Mouse (Mus musculus) hindbrain, embryonic 16.5 days (tissue): Measurements from ENCODE around the gene Slc17a7. TPM values are rescaled to one million over a fixed set of nuclear protein-coding genes. Genes with fewer than 3 reads are reported as not detected.
A peak's percentile ranks its signal among the peaks of the same experiment; 100 is the strongest.
"Not testable (repeated sequence)": the region's sequence is repeated elsewhere in the genome, so short reads cannot be mapped to it uniquely, and the experiment has no call there.

Experiments
- ATAC-seq: fragments of 200-750 bp; cut with Nextera tagmentation; 2 replicates; pipeline ENCODE4 v1.8.0; 2017; ENCODE audit warnings: moderate TSS enrichment, moderate library complexity
- H3K27ac ChIP-seq: fragments of 300-500 bp; sonication (generic); 2 replicates; pipeline ENCODE4 v1.5.1; 2014; ENCODE audit warnings: low read depth, mild to moderate bottlenecking, control low read depth, low read length, moderate library complexity
- H3K27me3 ChIP-seq: fragments of 300-500 bp; sonication (generic); replicated peaks from 2 replicates; pipeline ENCODE4 v1.6.1; 2014; ENCODE audit warnings: low read length; ENCODE audit not compliant: control insufficient read depth, insufficient read depth
- H3K36me3 ChIP-seq: fragments of 300-500 bp; sonication (generic); 2 replicates; pipeline ENCODE4 v1.6.1; 2014; ENCODE audit warnings: mild to moderate bottlenecking, low read length, moderate library complexity, mixed read lengths; ENCODE audit not compliant: control insufficient read depth, insufficient read depth
- H3K4me1 ChIP-seq: fragments of 300-500 bp; sonication (generic); 2 replicates; pipeline ENCODE4 v1.6.1; 2014; ENCODE audit warnings: low read depth, low read length; ENCODE audit not compliant: control insufficient read depth, insufficient read depth
- H3K4me2 ChIP-seq: fragments of 300-500 bp; sonication (generic); 2 replicates; pipeline ENCODE4 v1.6.1; 2014; ENCODE audit warnings: mild to moderate bottlenecking, low read length, control low read depth, moderate library complexity
- H3K4me3 ChIP-seq: fragments of 300-500 bp; sonication (generic); 2 replicates; pipeline ENCODE4 v1.5.1; 2014; ENCODE audit warnings: mild to moderate bottlenecking, low read length, control low read depth, moderate library complexity
- H3K9ac ChIP-seq: fragments of 300-500 bp; sonication (generic); 2 replicates; pipeline ENCODE4 v1.6.1; 2014; ENCODE audit warnings: low read depth, mild to moderate bottlenecking, control low read depth, low read length, moderate library complexity
- H3K9me3 ChIP-seq: fragments of 300-500 bp; sonication (generic); 2 replicates; pipeline ENCODE4 v1.6.1; 2014; ENCODE audit warnings: mild to moderate bottlenecking, low read length, moderate library complexity; ENCODE audit not compliant: control insufficient read depth
- WGBS: fragments of 180-500 bp; shearing (Covaris S2); extraction: QIAGEN DNeasy Blood & Tissue Kit; methylation state at CpG from one replicate; pipeline ENCODE4 v1.1.7; 2014; 5-methylcytosine and 5-hydroxymethylcytosine counted together
- polyA plus RNA-seq: library from polyadenylated mRNA; unstranded; fragments of >200 nt; fragmentation: Nextera tagmentation; extraction: Ambion mirVana; gene quantifications from 2 replicates; pipeline ENCODE4 v1.2.1, GENCODE M21; 2015

Slc17a7 gene
- polyA plus RNA-seq, 1 experiment from 2014 or later = 1.1 TPM

GRCm38 (mm10) chr7:45150321-45150720 lies 13.4 kb upstream of the Slc17a7 start:
- Histone ChIP-seq H3K27ac (no peak overlapping the region), H3K4me2 (no peak overlapping the region), H3K9me3 (no peaks in the 10 kb centered on the region), H3K9ac (no peak overlapping the region), H3K4me1 (peaks cover 9% of the 10 kb centered on the region), H3K4me3 (no peak overlapping the region), H3K36me3 (no peaks in the 10 kb centered on the region), H3K27me3 (no peaks in the 10 kb centered on the region)
- 70% methylated on average over 4 of the region's 4 CpGs for WGBS
- ATAC-seq = no peak

GRCm38 (mm10) chr7:45151303-45151702 lies 12.4 kb upstream of the Slc17a7 start:
- ATAC-seq = no peak
- no peak overlapping the region for H3K4me3 ChIP-seq
- WGBS = 57% methylated on average over 11 of the region's 11 CpGs
- no peak overlapping the region for H3K27ac ChIP-seq
- H3K4me1 ChIP-seq = peaks cover 9% of the 10 kb centered on the region
- H3K9me3 ChIP-seq = no peaks in the 10 kb centered on the region
- H3K9ac ChIP-seq = no peak overlapping the region
- H3K4me2 ChIP-seq = no peak overlapping the region
- no peaks in the 10 kb centered on the region for H3K27me3 ChIP-seq
- no peaks in the 10 kb centered on the region for H3K36me3 ChIP-seq

DNA sequence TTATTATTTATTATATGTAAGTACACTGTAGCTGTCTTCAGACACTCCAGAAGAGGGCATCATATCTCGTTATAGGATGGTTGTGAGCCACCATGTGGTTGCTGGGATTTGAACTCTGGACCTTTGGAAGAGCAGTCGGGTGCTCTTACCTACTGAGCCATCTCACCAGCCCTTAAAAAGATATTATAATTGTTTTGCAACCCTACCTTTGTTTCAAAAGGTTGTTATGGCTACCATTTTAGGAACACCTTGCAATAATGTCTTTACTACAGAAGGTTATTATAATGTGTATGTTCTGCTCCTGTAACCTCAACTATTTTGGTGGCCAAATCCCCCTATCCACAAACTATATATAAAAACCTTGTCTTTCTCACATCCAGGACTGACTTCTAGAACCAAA lies 10.7 kb upstream of the Slc17a7 start:
- 94% methylated on average over 2 of the region's 2 CpGs for WGBS
- not testable (repeated sequence) for H3K4me1 ChIP-seq, H3K27ac ChIP-seq, H3K4me3 ChIP-seq, ATAC-seq, H3K4me2 ChIP-seq, H3K27me3 ChIP-seq, H3K36me3 ChIP-seq, H3K9me3 ChIP-seq, H3K9ac ChIP-seq

DNA sequence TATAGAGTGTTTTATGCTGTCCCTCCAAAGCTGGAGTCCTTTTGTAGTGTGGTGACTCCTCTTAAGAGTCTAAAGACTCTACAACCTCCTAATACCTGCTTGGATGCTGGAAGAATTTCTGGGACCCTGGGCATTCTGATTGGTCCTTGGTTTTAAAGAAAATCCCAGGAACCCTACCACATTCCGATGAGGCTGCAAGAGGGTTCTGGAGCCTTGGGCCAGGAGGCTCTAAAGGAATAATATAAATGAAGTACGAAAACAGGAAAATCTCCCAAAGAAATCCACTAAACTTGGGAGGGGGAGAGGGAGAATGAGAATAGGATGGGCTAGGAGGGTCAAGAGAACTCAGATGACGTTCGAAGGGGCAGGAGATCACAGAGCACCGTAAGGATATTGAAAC lies 10.2 kb upstream of the Slc17a7 start:
- 4% methylated on average over 5 of the region's 5 CpGs for WGBS
- H3K9ac ChIP-seq = peak overlapping the region; percentile 81
- peak overlapping the region; percentile 84 for H3K4me2 ChIP-seq
- 0 out of 2 replicates have a peak, but pooled peaks cover 4% of the 10 kb centered on the region for H3K36me3 ChIP-seq
- H3K4me3 ChIP-seq = peak overlapping the region; percentile 69
- no peaks in the 10 kb centered on the region for H3K27me3 ChIP-seq
- ATAC-seq = no peak
- H3K27ac ChIP-seq = peak overlapping the region; percentile 96
- H3K4me1 ChIP-seq = peaks cover 9% of the 10 kb centered on the region
- no peaks in the 10 kb centered on the region for H3K9me3 ChIP-seq

DNA sequence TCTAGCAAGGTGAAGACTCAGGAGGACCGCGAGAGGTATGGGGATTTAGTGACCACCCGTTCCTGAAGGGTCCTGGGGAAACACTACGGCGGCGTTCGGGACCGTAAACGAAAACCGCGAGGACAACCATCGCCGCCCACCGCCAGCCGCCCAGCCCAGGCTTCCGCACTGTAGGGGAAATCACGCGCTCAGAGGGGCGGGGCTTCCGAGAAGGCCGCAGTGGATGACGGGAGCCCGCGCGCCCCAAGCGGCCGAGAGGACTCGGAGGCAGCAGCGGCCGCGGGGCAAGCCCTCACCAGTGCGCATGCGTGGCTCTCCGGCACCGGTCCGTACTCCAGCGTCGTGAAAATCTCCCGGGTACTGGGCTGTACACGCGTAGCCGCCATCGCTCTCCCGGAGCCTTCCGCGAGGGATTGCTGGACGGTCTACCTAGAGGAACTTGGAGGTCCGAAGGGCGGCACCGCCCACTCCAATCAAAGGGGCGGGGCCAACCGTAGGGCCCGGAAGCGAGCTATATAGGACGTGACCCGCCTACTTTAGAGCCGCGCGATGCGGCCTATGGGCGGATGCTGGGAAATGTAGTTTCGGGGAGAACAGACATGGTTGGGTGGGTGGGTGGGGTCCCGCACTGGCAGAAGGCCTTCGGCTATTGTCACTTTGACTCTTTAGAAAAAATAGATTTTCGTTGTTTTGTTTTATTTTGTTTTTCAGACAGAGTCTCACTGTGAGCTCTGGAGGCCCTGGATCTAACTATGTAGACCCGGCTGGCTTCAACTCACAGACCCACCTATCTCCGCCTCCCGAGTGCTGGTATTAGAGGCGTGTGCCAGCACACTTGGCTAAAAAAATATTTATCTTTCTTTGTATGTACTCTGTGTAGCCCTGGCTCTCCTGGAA lies 9.4 kb upstream of the Slc17a7 start, which contains the start of the genes Pih1d1 and Aldh16a1:
Gene Pih1d1 (plus strand): TSS at position 208 of the 897 bp plus-strand sequence.
Gene Aldh16a1 (minus strand): TSS at position 489 of the 897 bp plus-strand sequence.
- H3K4me1 ChIP-seq = peaks cover 9% of the 10 kb centered on the region
- WGBS = 4% methylated on average over 67 of the region's 69 CpGs
- H3K36me3 ChIP-seq = 0 out of 2 replicates have a peak, but pooled peaks cover 4% of the 10 kb centered on the region
- H3K9ac ChIP-seq = peak within 1 kb of the TSS; percentile 81
- ATAC-seq = peak; percentile 96
- peak within 1 kb of the TSS; percentile 96 for H3K27ac ChIP-seq
- no peaks in the 10 kb centered on the region for H3K9me3 ChIP-seq
- H3K4me3 ChIP-seq = peak within 1 kb of the TSS; percentile 69
- H3K4me2 ChIP-seq = peak within 1 kb of the TSS; percentile 84
- H3K27me3 ChIP-seq = no peaks in the 10 kb centered on the region

DNA sequence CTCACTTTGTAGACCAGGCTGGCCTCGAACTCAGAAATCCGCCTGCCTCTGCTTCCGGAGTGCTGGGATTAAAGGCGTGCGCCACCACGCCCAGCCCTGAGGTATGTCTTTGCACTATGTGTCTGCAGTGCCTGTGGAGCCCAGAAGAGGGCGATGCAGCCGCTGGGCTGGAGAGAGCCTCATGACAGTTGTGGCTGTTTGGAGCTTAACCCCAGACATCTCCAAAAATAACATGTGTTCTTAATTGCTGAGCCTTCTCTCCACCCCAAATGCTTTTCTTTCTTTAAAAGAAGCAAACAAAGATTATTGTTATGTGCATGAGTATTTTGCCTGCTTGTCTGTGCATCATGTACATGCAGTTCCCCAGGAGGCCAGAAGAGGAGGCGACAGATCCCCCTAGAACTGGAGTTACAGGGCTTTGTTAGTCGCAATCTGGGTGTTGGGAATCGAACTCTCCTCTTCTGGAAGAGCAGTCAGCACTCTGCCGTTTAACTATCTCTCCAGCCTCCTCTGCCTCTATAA lies 8.7 kb upstream of the Slc17a7 start:
- ATAC-seq = no peak
- H3K4me1 ChIP-seq = peaks cover 9% of the 10 kb centered on the region
- peak overlapping the region; percentile 25; the same call in 1 of the 2 replicates for H3K27ac ChIP-seq
- H3K4me3 ChIP-seq = peak overlapping the region; percentile 69
- no peak overlapping the region for H3K9ac ChIP-seq
- 80% methylated on average over 12 of the region's 12 CpGs for WGBS
- peak overlapping the region; percentile 84 for H3K4me2 ChIP-seq
- peaks cover 5% of the 10 kb centered on the region; the same call in 1 of the 2 replicates for H3K36me3 ChIP-seq
- no peaks in the 10 kb centered on the region for H3K27me3 ChIP-seq
- H3K9me3 ChIP-seq = no peaks in the 10 kb centered on the region

DNA sequence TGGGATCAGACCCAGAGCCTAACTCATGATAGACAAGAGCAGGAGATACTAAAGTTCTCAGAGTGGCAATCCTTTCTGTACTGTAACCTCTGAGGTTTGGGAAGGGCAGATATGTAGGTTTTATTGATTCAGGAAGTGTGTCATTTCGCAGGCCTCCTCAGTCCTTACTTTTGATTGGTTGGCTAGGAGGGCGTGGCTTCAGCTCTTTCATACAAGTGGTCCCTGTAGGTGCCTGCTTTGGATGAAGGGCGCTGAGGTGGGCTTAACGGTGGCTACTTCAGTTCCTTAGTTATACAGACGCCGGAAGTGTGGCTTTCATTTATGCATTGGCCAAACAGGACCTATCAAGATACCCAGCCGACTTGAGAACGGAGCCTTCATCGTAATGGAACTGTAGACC lies 8.2 kb upstream of the Slc17a7 start:
- Histone ChIP-seq H3K4me3 (no peak overlapping the region), H3K27ac (no peak overlapping the region), H3K27me3 (no peaks in the 10 kb centered on the region), H3K4me1 (peaks cover 9% of the 10 kb centered on the region), H3K9ac (no peak overlapping the region), H3K36me3 (peaks cover 9% of the 10 kb centered on the region; the same call in 1 of the 2 replicates), H3K4me2 (peak overlapping the region; percentile 84), H3K9me3 (no peaks in the 10 kb centered on the region)
- no peak for ATAC-seq
- 86% methylated on average over 9 of the region's 9 CpGs for WGBS

DNA sequence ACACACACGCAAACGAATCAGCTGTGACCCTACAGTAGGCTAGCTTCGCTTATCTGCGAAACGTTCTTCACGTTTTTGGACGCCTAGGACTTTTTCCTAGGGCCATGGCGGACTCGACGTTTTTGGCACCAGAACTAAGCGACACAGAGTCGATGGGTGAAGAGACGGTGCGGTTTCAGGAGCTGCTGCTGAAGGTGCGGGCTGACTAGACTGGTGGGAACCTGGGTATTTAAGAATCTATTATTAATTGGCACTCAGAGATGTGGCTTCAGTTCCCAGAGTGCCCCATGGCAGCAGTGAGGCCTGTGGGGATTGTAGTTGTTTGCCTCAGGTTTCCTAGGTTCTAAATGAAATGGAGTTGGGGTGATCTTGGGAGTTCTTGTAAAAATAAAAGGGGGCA lies 7.5 kb upstream of the Slc17a7 start:
- H3K36me3 ChIP-seq = peaks cover 9% of the 10 kb centered on the region; the same call in 1 of the 2 replicates
- no peaks in the 10 kb centered on the region for H3K27me3 ChIP-seq
- no peaks in the 10 kb centered on the region for H3K9me3 ChIP-seq
- H3K9ac ChIP-seq = no peak overlapping the region
- no peak overlapping the region for H3K4me2 ChIP-seq
- ATAC-seq = no peak
- H3K4me3 ChIP-seq = no peak overlapping the region
- H3K4me1 ChIP-seq = peaks cover 9% of the 10 kb centered on the region
- H3K27ac ChIP-seq = no peak overlapping the region
- WGBS = 95% methylated on average over 15 of the region's 15 CpGs

GRCm38 (mm10) chr7:45157459-45157858 lies 6.3 kb upstream of the Slc17a7 start:
- no peak for ATAC-seq
- no peak overlapping the region for H3K9ac ChIP-seq
- 86% methylated on average over 14 of the region's 14 CpGs for WGBS
- H3K4me1 ChIP-seq = peaks cover 14% of the 10 kb centered on the region
- H3K4me2 ChIP-seq = no peak overlapping the region
- H3K36me3 ChIP-seq = peaks cover 9% of the 10 kb centered on the region; the same call in 1 of the 2 replicates
- H3K4me3 ChIP-seq = no peak overlapping the region
- H3K27me3 ChIP-seq = no peaks in the 10 kb centered on the region
- no peak overlapping the region for H3K27ac ChIP-seq
- H3K9me3 ChIP-seq = no peaks in the 10 kb centered on the region
